Mouse (Mus musculus) kidney, postnatal 25 days (tissue): ENCODE data around the gene Rras2.
A peak's percentile ranks its signal among the peaks of the same experiment; 100 is the strongest.

Source experiments
- DNase-seq, 2 experiments: peaks; one replicate each; pipeline ENCODE4 v3.0.0; 2021; ENCODE audit warnings: mixed read lengths in 2 of 2

Rras2 gene

GRCm38 (mm10) chr7:114070458-114070840 is 47.1 kb downstream of the Rras2 start:
- no peak for DNase-seq

DNA sequence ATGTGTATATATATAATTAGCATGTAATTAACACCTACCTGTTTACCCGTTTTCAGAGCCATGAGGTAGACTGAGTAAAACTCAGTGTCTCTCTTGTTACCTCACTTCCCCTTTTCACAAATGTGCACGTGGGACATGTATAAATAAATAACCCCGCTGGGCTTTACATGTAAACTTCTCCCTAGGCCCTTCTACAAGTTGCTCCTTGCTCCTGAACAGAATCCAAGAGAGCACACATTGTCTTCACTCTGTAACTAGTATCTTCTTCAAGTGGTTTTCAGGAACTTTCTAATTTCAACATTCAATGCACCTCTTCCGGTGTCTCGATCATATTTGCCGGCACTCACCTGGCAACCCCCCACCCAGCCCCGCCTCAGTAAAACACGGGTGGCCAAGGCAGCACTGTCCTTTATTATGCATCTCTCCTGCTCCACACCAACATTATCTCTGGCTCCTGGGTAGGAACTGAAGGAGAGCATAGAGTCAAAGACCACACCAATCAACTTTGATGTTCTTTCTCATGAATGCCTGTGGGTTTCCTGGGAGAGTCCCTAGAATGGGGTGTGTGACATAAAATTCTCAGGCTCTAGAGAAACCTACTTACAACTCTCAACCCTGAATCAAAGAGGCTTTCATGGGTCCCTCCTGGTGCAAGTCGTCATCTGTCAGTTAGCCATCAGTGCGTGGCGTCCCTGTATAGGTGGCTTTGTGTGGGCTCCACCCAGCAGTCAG is 47.7 kb downstream of the Rras2 start:
- no peak for DNase-seq

DNA sequence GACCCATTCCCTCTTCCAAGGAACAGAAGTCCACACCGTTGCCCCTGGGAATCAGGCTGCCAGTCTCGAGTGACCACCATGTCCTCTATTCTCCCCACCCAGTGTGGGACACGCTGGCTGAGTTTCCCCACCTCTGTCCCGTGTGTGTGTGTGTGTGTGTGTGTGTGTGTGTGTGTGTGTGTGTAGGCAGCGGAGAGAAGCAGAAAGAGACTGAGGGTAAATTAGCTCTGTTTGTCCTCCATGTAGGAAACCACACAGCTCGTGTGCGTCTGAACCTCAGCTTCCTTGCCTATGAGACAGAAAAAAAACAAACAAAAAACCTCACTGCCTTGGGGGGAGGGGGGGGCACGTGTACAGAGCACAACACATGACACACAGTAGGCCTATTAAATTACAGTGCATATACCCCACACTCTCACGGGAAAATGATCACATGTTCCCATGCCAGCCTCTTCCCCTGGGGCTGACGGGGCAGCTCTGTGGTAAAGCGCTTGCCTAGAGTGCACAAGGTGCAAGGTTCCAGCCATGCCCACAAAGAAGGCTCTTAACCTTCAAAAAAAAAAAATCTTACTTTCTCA is 48.5 kb downstream of the Rras2 start:
- no peak for DNase-seq

DNA sequence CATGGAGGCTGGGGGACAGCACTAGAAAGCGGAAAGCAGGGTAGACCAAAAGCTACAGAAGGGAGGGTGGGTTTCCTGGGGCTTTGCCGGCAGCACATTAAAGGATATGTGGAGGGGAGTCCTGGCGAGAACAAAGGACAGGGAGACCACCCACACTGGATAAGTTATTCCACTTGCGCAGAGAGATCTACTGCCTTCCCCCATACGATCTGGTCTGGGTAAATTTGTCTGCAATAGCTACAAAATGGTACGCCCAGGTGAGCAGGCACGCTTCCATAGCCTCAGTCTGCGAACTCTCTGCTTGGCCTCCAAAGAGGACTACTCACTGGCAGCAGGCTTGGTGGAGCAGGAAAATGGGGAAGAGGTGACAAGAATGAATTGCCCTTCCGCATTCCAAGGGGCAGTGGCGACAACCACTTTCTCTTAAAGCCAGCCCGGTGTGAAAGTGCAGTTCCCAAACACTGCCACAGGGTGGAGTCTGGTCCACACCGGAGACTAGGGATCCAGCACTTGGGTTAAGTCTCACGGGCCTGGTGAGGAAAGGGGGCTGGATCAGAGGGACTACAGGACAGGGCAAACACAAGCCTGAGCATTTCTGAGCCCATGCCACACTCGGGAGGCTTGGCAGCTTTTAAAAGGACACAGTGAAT is 50.9 kb downstream of the Rras2 start:
- DNase-seq = peak; percentile 91 to 93

GRCm38 (mm10) chr7:114065407-114066185 is 52.0 kb downstream of the Rras2 start:
- peak in 1 of 2 experiments; percentile 49 for DNase-seq

GRCm38 (mm10) chr7:114063966-114064365 is 53.6 kb downstream of the Rras2 start:
- DNase-seq = no peak

DNA sequence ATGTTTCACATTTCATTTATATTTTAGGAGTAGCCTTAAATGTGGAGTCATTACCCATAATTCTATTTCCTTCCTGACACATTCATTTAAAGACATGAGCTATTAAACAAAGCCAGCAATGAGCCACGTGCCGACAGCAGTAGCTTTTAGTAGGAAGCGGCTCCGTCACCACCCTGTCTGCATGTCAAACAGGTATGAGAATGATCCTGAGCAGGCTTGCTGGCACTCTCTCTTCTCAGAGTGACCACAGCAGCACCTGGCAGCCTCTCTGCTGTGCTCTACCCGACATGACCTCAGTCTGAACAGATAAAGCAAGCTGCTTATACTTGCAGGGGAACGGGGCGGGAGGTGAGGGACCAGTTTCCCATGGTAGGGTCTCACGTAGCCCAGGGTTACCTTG is 54.0 kb downstream of the Rras2 start:
- DNase-seq = no peak

DNA sequence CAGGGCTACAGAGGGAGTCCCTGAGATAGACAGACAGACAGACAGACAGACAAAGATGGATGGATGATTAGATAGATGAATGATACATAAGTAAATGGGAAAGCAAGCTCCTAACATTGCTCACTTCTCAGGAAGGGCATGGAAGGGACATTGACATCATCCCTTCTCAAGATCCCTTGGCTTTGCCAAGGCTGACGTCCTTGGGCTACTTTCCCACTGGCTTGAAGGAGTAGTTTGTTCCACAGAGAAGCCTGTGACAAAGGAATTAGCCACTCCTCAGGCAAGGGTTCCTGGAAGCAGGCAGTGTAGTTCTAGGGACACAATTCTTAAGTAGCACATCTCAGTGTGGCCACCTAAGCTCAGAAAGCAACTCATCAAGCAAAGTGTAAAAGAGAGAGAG is 55.1 kb downstream of the Rras2 start:
- no peak for DNase-seq

- DNase-seq = no peak
Observed at GRCm38 (mm10) chr7:114060445-114060844, 57.1 kb downstream of the Rras2 start.

GRCm38 (mm10) chr7:114058927-114059441 is 58.6 kb downstream of the Rras2 start:
- no peak for DNase-seq

- no peak for DNase-seq
Observed at GRCm38 (mm10) chr7:114058166-114058565, 59.4 kb downstream of the Rras2 start.

GRCm38 (mm10) chr7:114053720-114054119 is 63.9 kb downstream of the Rras2 start:
- DNase-seq = no peak

- DNase-seq = no peak
Observed at GRCm38 (mm10) chr7:114045814-114046213, 71.8 kb downstream of the Rras2 start.

- DNase-seq = no peak
Observed at GRCm38 (mm10) chr7:114043929-114044549, 73.5 kb downstream of the Rras2 start.

- DNase-seq = no peak
Observed at GRCm38 (mm10) chr7:114042973-114043928, 74.3 kb downstream of the Rras2 start.

DNA sequence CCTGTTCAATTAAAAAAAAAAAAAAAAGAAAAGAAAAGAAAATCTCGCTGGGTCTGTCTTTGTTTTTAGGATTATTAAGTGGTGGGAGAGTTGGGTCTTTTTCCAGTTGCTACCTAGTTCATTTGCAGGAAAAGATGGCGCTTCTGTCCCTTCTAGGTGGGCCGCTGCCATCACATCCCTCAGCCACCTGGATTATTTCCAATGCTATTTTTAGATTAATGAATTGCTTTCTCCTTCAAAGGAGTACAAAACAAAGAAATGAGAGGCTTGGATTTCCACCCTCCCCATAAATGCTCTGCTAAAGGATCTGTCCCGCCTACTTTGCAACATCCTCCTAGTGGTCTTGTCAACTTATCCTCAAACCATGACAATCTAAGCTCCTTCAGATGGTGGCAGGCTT is 76.2 kb downstream of the Rras2 start:
- no peak for DNase-seq

DNA sequence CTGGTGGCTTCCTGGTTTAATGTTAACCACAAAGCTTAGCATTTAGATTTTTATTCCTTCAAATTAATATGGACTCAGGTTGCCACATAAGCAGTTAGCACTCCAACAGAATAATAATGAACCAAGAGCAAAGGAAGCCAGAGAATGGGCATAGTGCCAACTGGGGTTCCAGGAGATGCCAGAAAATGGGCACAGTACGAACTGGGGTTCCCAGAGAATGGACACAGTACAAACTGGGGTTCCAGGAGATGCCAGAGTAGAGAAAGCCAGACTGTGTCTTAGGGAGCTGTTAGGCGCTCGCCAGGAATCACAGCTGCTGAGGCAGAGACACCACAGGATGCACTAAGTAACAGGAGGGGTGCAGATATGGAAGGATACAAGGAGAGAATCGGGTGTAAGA is 80.3 kb downstream of the Rras2 start:
- DNase-seq = no peak

- DNase-seq = peak; percentile 64 to 75
Observed at GRCm38 (mm10) chr7:114029596-114029995, 88.0 kb downstream of the Rras2 start.

- no peak for DNase-seq
Observed at GRCm38 (mm10) chr7:114028828-114029227, 88.8 kb downstream of the Rras2 start.

DNA sequence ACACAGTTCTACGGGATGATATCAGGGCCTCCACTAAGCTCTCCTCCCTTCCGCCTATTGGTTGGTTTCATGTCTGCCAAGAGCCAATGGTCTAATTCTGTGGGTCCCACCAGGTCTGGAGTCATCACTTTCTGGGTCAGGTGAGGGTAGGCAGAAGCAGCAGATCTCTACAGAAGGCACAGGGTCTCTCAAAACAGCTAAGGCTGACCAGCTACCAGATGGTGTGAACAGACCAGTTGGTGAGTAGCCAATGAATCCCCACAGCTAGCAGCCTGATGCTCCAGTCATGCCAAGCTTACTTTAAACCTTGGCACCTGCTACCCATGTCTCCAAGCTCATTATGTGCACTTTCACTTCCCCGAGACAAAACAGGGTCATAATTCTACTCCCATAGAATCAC is 90.2 kb downstream of the Rras2 start:
- DNase-seq = no peak

GRCm38 (mm10) chr7:114026923-114027322 is 90.7 kb downstream of the Rras2 start:
- DNase-seq = no peak

DNA sequence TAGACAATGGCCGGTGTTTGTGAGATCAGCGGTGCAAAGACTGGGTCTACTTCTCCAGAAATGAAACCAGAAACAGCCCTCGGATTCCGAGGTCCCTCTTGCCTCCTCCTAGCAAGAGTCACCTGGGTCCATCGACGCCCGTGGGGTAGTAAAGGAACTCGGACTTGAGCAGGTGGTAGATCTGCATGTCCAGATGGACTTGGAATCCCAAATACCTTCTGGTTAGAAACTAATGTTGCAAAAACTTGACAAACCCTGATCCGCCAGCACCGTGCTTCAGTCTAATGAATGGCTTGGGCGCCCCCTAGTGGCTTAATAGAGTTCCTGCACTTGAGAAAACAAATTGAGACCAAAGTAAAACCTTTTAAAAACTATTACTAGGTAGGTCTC is 96.9 kb downstream of the Rras2 start:
- DNase-seq = peak; percentile 66 to 85
